Mouse (Mus musculus) urinary bladder, postnatal 10 days (tissue): ENCODE results near the gene Rhbdl3.

ENCODE experiments used
- DNase-seq: peaks from one replicate; pipeline ENCODE4 v3.0.0; 2022; ENCODE audit warnings: low spot score

Gene Rhbdl3

GRCm38 (mm10) chr11:80300551-80301315 lies at the start of gene Rhbdl3:
TSS of gene Rhbdl3 (plus strand) at chr11:80300912.
- no peak for DNase-seq

GRCm38 (mm10) chr11:80264137-80264536 lies 36.6 kb upstream of the Rhbdl3 start:
- DNase-seq, result no peak

DNA sequence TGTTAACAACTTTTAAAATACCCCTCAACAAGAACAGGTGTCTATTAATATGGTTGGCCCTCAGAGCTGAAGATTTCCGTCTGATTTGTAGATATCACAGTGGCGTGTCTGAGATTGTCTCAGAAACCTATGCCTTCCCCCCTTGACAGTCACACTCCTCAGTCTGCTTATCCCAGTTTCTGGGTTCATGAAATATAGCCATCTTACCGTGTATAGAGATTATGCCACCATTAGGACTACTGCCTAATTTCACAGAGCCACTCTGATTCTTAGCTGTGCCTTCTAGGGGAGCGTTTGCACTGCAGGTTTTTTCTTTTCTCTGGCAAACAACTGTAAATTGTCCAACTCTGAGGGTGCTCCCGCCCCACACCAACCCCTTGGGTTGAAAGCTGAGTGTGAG lies 29.6 kb upstream of the Rhbdl3 start:
- no peak for DNase-seq

GRCm38 (mm10) chr11:80275011-80275410 lies 25.7 kb upstream of the Rhbdl3 start:
- no peak for DNase-seq

- no peak for DNase-seq
Measured at GRCm38 (mm10) chr11:80278054-80278453, 22.7 kb upstream of the Rhbdl3 start.

- DNase-seq, result no peak
Measured at GRCm38 (mm10) chr11:80283786-80284185, 16.9 kb upstream of the Rhbdl3 start.

- no peak for DNase-seq
Measured at GRCm38 (mm10) chr11:80284641-80285040, 16.1 kb upstream of the Rhbdl3 start.

GRCm38 (mm10) chr11:80287150-80287549 lies 13.6 kb upstream of the Rhbdl3 start:
- DNase-seq, result no peak

DNA sequence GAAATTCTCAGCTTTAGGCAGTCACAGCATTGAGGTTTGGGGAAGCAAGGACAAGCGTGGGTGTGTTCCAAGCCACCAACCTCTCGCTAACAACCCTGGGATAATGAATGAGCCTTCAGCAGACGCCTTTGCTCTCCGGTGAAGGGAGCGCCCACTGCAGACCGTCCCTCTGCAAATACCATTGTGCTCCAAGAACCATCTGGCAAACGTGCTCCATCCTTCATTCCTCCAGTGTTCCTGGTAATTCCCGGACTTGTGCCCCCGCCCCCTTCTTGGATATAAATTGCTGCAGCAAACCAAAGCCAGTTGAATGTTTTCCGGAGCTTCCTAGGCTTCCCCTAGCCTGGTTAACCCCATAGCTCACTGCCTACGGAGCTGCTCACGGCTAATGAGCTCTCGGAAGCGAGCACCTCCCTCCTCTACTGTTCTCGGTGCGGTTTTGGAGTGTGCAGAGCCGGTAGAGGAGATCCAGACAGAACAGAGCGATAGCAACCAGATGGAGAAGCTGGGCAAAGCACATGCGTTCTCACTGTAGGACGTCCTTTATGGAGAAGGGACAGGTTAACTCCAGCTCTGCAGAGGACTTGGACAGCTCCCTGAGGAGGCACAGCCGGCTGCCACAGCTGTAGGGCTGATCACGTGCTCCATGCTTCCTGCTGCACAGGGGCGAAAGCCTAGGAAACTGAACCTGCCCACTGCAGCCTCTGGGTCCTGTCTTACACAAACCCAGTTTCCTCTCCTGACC lies 10.8 kb upstream of the Rhbdl3 start:
- no peak for DNase-seq

DNA sequence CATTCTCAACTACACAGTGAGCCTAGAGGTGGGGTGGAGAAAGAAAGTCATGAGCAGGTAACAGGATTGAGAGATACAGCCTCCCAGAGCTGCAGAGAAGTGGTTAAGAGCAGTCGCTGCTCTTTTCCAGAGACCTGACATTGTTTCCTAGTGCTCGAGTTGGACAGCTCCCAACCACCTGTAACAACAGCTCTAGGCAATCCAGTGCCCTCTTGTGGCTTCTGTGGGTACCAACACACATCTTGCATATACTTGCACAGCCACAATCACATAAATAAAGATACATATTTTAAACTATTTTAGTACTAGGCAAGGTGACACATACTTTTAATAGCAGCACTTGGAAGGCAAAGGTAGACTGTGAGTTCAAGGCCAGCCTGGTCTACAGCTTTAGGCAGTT lies 9.7 kb upstream of the Rhbdl3 start:
- no peak for DNase-seq

DNA sequence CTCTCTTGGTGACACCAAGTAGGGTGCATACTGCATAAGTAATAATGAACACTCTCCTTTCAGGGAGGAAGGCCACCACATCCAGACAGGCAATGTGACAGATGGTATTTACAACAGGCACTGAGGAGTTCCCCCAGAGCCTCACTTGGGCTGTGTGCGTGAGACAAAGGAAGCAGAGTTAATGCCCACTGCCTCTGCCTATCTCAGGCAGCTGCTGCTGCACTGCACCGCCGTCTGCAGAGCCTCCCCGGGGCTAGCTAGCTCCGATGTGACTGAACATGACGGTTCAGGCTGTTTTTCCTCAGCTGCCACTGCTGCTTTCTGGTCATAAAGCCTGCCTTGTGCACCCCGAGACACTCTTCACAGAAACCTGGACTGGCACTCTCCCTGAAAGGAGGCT lies 8.2 kb upstream of the Rhbdl3 start:
- no peak for DNase-seq

GRCm38 (mm10) chr11:80295066-80295465 lies 5.6 kb upstream of the Rhbdl3 start:
- no peak for DNase-seq

GRCm38 (mm10) chr11:80295785-80296184 lies 4.9 kb upstream of the Rhbdl3 start:
- no peak for DNase-seq

- no peak for DNase-seq
Measured at GRCm38 (mm10) chr11:80299513-80300235, 1.0 kb upstream of the Rhbdl3 start.

- no peak for DNase-seq
Measured at GRCm38 (mm10) chr11:80301316-80302045, 769 bp downstream of the Rhbdl3 start.

DNA sequence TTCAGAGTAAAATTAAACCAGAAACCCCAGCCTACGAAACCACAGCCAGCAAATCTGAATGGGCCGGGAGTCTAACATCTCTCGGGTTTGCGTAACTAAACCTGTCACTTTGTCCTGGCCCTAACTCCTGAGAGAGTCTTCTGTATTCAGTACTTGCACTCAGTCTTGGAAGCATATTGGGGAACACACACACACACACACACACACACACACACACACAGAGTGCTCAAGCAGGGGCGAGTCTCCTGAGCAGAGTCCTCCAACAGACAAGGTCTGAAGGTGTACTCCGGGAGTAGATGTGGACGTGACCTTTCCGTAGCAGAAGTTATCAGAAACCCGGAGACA lies 1.3 kb downstream of the Rhbdl3 start:
- no peak for DNase-seq

DNA sequence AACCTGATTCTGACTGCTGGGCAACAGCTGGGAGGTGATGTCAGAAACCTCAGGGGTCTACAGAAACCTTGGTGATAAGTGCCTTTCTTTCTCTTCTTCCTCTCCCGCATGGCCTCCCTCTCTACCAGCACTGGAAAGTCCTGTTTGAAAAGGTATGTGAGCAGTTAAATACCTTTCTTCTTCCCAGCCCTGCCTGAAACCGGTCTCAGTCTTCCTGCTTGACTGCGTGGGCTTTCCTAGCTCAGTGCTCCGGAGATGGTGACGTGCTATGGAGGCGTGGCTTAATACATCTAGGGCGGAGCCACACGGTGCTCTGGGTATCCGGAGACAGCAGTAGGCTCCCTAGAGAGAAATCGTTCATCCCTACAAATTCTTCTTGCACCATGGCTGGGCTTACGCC lies 1.8 kb downstream of the Rhbdl3 start:
- no peak for DNase-seq

DNA sequence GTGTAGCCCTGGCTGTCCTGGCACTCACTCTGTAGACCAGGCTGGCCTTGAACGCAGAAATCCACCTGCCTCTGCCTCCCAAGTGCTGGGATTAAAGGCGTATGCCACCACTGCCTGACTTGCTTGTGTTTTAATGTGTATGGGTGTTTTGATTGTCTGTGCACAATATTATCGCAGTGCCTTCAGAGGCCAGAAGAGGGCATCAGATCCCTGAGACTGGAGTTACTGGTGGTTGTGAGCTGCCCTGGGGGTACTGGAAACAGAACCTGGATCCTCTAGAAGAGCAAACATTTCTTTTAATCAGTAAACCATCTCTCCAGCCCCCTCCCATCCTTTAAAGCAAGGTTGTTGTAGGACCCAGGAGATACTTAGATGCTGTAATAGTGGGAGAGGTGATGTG lies 3.0 kb downstream of the Rhbdl3 start:
- no peak for DNase-seq

- no peak for DNase-seq
Measured at GRCm38 (mm10) chr11:80304846-80305245, 4.1 kb downstream of the Rhbdl3 start.

- DNase-seq, result no peak
Measured at GRCm38 (mm10) chr11:80308537-80308936, 7.8 kb downstream of the Rhbdl3 start.

DNA sequence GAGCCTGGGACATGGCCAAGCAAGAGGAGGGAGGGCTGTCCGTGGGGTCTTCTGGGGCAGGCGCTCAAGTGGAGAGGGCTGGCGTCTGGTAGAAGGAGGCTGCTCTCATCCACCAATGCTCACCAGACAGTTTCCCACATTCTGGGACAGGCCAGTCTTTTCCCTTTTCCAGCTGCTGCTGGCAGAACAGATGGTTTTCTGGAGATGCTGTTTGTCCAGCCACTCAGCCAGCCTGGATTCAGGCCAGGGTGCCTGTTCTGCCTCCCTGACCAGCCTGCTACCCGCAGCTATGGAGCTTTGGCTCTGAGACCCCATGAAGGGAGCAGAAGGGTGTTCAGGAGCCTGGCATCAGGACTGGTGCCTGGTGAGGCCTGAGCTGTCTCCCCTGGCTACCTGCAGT lies 10.6 kb downstream of the Rhbdl3 start:
- no peak for DNase-seq

DNA sequence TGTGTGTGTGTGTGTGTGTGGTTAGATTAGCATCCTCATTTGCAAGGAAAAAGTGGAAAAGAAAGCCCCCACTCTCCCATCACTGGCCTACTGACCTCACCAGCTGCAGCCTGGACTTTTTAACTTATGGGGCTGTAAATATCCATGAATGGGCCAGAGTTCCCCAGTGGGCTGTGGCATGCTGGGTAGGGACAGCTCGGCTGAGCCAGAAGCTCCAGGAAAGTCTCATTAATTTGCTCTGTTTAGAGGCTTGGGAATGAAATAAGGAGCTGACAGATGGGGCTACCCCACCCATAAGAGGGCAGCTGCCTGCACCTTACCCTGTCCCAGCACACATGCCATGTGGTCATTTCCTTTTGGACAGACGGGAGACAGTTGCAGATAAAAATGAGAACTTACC lies 11.3 kb downstream of the Rhbdl3 start:
- DNase-seq, result no peak
